Mouse (Mus musculus): Measurements from ENCODE around the gene Vrtn.

Vrtn gene

GRCm38 (mm10) chr12:84689051-84689450 is 48.2 kb downstream of the Vrtn start:
- DNase-seq (ENCODE audit: low spot score) = no peak

DNA sequence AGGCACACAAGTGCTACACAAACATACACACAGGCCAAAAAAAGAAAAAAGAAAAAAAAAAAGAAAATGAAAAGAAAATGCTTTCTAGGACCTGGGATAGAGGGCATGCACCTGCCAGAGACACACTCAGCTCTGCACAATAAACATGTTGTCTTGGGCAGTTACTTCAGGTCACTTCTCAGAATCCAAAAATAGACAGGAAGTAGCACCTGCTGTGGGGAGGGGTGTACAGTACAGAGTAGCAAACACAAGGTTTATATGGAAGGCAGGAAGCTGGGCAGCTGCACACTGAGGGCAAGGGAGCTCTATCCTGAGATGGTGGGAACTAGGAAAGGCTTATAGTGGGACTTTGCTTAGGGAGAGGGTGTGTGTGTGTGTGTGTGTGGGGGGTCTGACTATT is 50.5 kb downstream of the Vrtn start:
- no peak for DNase-seq (ENCODE audit: low spot score)

GRCm38 (mm10) chr12:84692141-84692540 is 51.3 kb downstream of the Vrtn start:
- no peak for DNase-seq (ENCODE audit: low spot score)

- DNase-seq (ENCODE audit: low spot score) = peak; percentile 78
Observed at GRCm38 (mm10) chr12:84698319-84699081, 57.7 kb downstream of the Vrtn start, which contains the start of gene Syndig1l. Gene Syndig1l (minus strand): TSS chr12:84698831.
